Mouse (Mus musculus): Measurements from ENCODE around the gene Rsc1a1. TPM values are rescaled to one million over a fixed set of nuclear protein-coding genes. Genes with fewer than 3 reads are reported as not detected.

Gene Rsc1a1
- polyA plus RNA-seq, 1 experiment from 2014 or later, result not detected

- ATAC-seq (replicated peaks; ENCODE audit: low FRiP score, low read depth) (no peak), DNase-seq (ENCODE audit: low spot score) (no peak)
- WGBS, result 91% methylated on average over 5 of the region's 5 CpGs
- Histone ChIP-seq H3K4me1 (replicated peaks; ENCODE audit: insufficient read depth, low read length) (no peaks in the 10 kb centered on the region), H3K27ac (no peak overlapping the region), H3K27me3 (ENCODE audit: insufficient read depth, low read length) (no peaks in the 10 kb centered on the region), H3K4me3 (replicated peaks; ENCODE audit: low read depth, low read length) (no peak overlapping the region), H3K9me3 (replicated peaks; ENCODE audit: low read length) (no peaks in the 10 kb centered on the region), H3K4me2 (ENCODE audit: low read length) (no peak overlapping the region), H3K36me3 (ENCODE audit: insufficient read depth, low read length) (peaks cover 47% of the 10 kb centered on the region), H3K9ac (ENCODE audit: low read depth, low read length) (no peak overlapping the region)
- TF ChIP-seq CTCF (IDR thresholded peaks at IDR 0.05; ENCODE audit: low read depth), result no peak
These were observed 48.7 kb downstream of the Rsc1a1 start for GRCm38 (mm10) chr4:141636693-141637092.

DNA sequence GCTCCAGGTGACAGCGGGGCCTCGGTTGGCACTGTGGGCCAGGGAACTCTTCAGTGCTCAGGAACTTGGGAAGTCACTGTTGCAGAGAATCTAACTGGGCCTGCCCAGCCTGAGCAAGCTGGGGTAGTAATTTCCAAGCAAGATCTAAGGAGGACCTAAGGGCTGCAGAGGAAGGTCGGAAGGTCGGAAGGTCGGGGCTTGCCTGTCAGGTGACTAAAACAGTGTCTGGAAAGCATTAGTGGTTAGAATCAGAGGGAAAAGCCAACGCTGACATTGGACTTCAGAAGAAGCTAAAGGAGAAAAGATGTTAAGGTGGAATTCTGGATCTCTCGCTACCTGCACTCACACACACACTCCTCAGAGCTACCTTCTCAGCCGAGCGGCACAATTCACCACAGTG is 49.4 kb downstream of the Rsc1a1 start:
- Histone ChIP-seq H3K27ac (no peak overlapping the region), H3K4me1 (replicated peaks; ENCODE audit: insufficient read depth, low read length) (no peaks in the 10 kb centered on the region), H3K27me3 (ENCODE audit: insufficient read depth, low read length) (no peaks in the 10 kb centered on the region), H3K9me3 (replicated peaks; ENCODE audit: low read length) (no peaks in the 10 kb centered on the region), H3K9ac (ENCODE audit: low read depth, low read length) (no peak overlapping the region), H3K36me3 (ENCODE audit: insufficient read depth, low read length) (peaks cover 48% of the 10 kb centered on the region), H3K4me2 (ENCODE audit: low read length) (no peak overlapping the region), H3K4me3 (replicated peaks; ENCODE audit: low read depth, low read length) (no peak overlapping the region)
- WGBS, result 78% methylated on average over 9 of the region's 9 CpGs
- ATAC-seq (replicated peaks; ENCODE audit: low FRiP score, low read depth) (no peak), DNase-seq (ENCODE audit: low spot score) (no peak)
- TF ChIP-seq CTCF (IDR thresholded peaks at IDR 0.05; ENCODE audit: low read depth), result no peak

Other genes starting within 250 kb of the Rsc1a1 start
- 0.41 and 0.47 TPM in 2 replicates for gene Srarp, start 249.5 kb downstream of the Rsc1a1 start, polyA plus RNA-seq (2015; fragmentation: Nextera tagmentation; extraction: Ambion mirVana)
- gene Zbtb17, start 240.9 kb downstream of the Rsc1a1 start, polyA plus RNA-seq (2015; fragmentation: Nextera tagmentation; extraction: Ambion mirVana), result 24.6 and 26.4 TPM in 2 replicates
- gene Spen, start 147.0 kb downstream of the Rsc1a1 start, polyA plus RNA-seq (2015; fragmentation: Nextera tagmentation; extraction: Ambion mirVana), result 6.2 and 6.6 TPM in 2 replicates
- gene Fblim1, start 79.5 kb downstream of the Rsc1a1 start, polyA plus RNA-seq (2015; fragmentation: Nextera tagmentation; extraction: Ambion mirVana), result 58.1 and 64.6 TPM in 2 replicates
- gene Tmem82, start 67.0 kb downstream of the Rsc1a1 start, polyA plus RNA-seq (2015; fragmentation: Nextera tagmentation; extraction: Ambion mirVana), result 7.7 and 9.5 TPM in 2 replicates
- 1.9 and 2.3 TPM in 2 replicates for gene Slc25a34, start 61.8 kb downstream of the Rsc1a1 start, polyA plus RNA-seq (2015; fragmentation: Nextera tagmentation; extraction: Ambion mirVana)
- gene Plekhm2, start 20.7 kb downstream of the Rsc1a1 start, polyA plus RNA-seq (2015; fragmentation: Nextera tagmentation; extraction: Ambion mirVana), result 6.0 and 6.2 TPM in 2 replicates
- 16.4 and 16.8 TPM in 2 replicates for gene Ddi2, start 37.8 kb upstream of the Rsc1a1 start, polyA plus RNA-seq (2015; fragmentation: Nextera tagmentation; extraction: Ambion mirVana)
- gene Agmat, start 61.1 kb upstream of the Rsc1a1 start, polyA plus RNA-seq (2015; fragmentation: Nextera tagmentation; extraction: Ambion mirVana), result 1.4 and 1.8 TPM in 2 replicates
- 4.8 and 5.2 TPM in 2 replicates for gene Dnajc16, start 105.3 kb upstream of the Rsc1a1 start, polyA plus RNA-seq (2015; fragmentation: Nextera tagmentation; extraction: Ambion mirVana)
- gene Casp9, start 108.0 kb upstream of the Rsc1a1 start, polyA plus RNA-seq (2015; fragmentation: Nextera tagmentation; extraction: Ambion mirVana), result 20.0 and 23.0 TPM in 2 replicates
- 0.18 TPM in 1 of 2 replicates, not detected in the other for gene Cela2a, start 140.6 kb upstream of the Rsc1a1 start, polyA plus RNA-seq (2015; fragmentation: Nextera tagmentation; extraction: Ambion mirVana)
- gene Ctrc, start 160.8 kb upstream of the Rsc1a1 start, polyA plus RNA-seq (2015; fragmentation: Nextera tagmentation; extraction: Ambion mirVana), result not detected in 2 replicates
- gene Efhd2, start 189.3 kb upstream of the Rsc1a1 start, polyA plus RNA-seq (2015; fragmentation: Nextera tagmentation; extraction: Ambion mirVana), result 48.3 and 51.3 TPM in 2 replicates

Data from kidney, postnatal 0 days (tissue).